Mouse (Mus musculus): ENCODE results near the gene Jdp2.

DNA sequence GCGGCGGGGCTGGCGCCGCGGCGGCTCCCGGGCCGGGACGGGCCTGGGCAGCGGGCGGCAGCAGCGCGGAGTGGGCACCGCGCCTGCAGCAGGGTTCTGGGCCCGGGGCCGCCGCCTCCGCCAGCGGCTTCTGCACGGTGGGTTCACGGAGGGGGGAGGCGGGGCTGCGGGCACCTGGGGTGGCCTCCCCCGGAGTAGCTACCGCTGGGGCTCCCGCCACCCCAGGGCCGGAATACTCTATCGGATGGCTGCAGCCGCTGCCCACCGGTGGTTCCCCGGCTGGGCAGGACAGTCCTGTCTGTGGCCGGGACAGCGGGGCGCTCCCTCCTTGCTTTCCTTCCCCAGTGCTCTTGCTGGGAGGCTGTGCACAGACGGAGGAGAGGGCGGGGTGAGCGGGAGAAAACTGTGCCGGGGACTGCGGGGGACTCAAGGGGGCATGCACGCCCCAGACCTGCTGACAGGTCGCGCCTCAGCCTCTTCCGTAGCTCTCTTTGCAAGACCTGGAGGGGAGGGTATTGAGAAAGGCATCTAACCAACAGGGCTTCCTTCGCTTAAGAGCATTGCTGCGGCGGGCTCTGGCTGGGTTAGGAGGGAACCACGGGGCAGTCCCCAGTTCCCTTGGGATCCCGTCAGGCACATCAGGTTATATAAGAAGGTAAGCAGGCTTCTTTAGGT is 788 bp downstream of the Jdp2 start:
- no peak for TF ChIP-seq CTCF (IDR thresholded peaks at IDR 0.05; ENCODE audit: borderline replicate concordance, insufficient read depth, low read depth, low read length)
- TF ChIP-seq POLR2A (IDR thresholded peaks at IDR 0.05; ENCODE audit: borderline replicate concordance, insufficient read depth, low read length) = no peak
